Mouse (Mus musculus) ES-E14 (cell line): ENCODE data around the gene Gcdh.

Source experiments
- CHD2 ChIP-seq: IDR thresholded peaks from 2 replicates; pipeline ENCODE4 v1.6.1; 2014; ENCODE audit warnings: mild to moderate bottlenecking, low read depth, low read length, inconsistent platforms
- ZC3H11A ChIP-seq: IDR thresholded peaks from 2 replicates; pipeline ENCODE4 v1.6.1; 2012; ENCODE audit warnings: low read depth, mild to moderate bottlenecking, inconsistent platforms, low read length, borderline replicate concordance

- TF ChIP-seq ZC3H11A (no peak), CHD2 (no peak)
These were observed 19.3 kb upstream of the Gcdh start for GRCm38 (mm10) chr8:84912895-84913501.
